ENCODE assay signal across 8 mouse cellular contexts in the genomic region with DNA sequence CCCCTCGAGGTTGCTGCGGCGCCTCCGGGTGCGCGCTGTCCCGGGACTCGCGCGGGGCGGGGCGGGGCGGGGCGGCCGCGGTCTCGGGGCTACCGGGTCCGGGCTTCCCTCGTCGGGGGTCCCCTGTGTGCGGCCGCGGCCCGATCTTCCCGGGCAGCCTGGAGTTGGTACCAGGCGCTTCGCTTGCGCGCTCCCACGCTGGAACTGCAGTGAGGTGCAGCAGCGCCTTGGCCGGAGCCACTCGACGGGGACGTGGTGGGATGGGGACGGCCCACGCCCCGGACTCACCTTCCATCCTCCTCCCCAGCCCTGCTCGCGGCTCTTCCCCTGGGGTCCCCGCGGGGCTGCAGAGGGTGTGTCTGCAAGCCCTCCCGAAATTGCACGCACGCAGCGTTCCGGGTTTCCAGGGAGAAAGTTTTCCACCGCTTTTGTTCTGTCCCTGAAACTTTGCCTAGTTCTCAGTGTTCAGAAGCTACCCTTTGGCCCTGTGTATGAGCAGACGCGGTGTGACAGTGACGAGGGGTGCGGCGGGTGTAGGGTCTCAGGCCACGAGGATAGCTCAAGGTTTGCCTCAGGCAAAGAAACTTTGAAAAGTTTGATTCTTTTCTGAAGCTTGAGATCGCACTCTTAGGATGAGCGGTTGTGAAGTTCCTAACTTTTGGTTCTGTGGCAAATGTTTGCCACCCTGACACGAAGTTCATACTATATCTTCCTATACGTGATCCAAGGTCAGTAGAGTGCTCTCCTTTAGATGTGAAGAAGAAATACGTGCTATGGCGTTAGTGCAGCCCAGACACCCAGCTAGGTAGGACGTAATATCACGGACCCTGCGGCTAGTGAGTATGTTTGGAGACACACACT. TPM values are rescaled to one million over a fixed set of nuclear protein-coding genes. Genes with fewer than 3 reads are reported as not detected.
DNase-seq lines count a peak whose midpoint lies in the region; ATAC-seq and TF ChIP-seq lines count a peak whose summit lies in the region.

No protein-coding gene starts in this region.

- H3K27me3 ChIP-seq in kidney, embryonic 15.5 days, result no peaks in the 10 kb centered on the region
- H3K27me3 ChIP-seq in small intestine, adult 2 months (ENCODE audit: control insufficient read depth, insufficient read depth, low read length), result no peaks in the 10 kb centered on the region

- no peaks in the 10 kb centered on the region for H3K9me3 ChIP-seq in kidney, embryonic 15.5 days (replicated peaks)

- TF ChIP-seq CTCF in small intestine, adult 2 months (IDR thresholded peaks at IDR 0.05; ENCODE audit: extremely low read depth, insufficient read length, insufficient replicate concordance, low read depth, low read length), result no peak

- no peak for TF ChIP-seq POLR2A in small intestine, adult 2 months (IDR thresholded peaks at IDR 0.05; ENCODE audit: low read depth, low read length)

- ATAC-seq in kidney, embryonic 15.5 days (replicated peaks; ENCODE audit: low FRiP score), result peak; percentile 89

- DNase-seq in cerebellum, adult 11-12 months, result peak; percentile 46
- DNase-seq in cerebellum, adult 9-11 months, result no peak
- peak; percentile 28 for DNase-seq in urinary bladder, postnatal 14 days (ENCODE audit: low spot score)
- DNase-seq in urinary bladder, postnatal 4 days (ENCODE audit: low spot score in 2 of 2), result no peak
- DNase-seq in heart, adult 8-10 months (ENCODE audit: low spot score), result peak; percentile 33
- peak; percentile 24 for DNase-seq in mesoderm, embryonic 11.5 days (ENCODE audit: low read depth, low spot score)

- peak overlapping the region; percentile 94 for H3K27ac ChIP-seq in kidney, embryonic 15.5 days
- peak overlapping the region; percentile 85 for H3K27ac ChIP-seq in small intestine, adult 2 months (ENCODE audit: insufficient read depth, low read depth, low read length)

- H3K4me1 ChIP-seq in kidney, embryonic 15.5 days, result peaks cover 24% of the 10 kb centered on the region
- H3K4me1 ChIP-seq in small intestine, adult 2 months (ENCODE audit: control insufficient read depth, insufficient read depth, insufficient read length, low read length), result peaks cover 16% of the 10 kb centered on the region

- peak overlapping the region; percentile 90 for H3K9ac ChIP-seq in kidney, embryonic 15.5 days

- WGBS in kidney, embryonic 15.5 days, result 6% methylated on average over 54 of the region's 64 CpGs
- WGBS in small intestine, adult 2 months, result 2% methylated on average over 62 of the region's 64 CpGs

- no peaks in the 10 kb centered on the region for H3K36me3 ChIP-seq in kidney, embryonic 15.5 days
- H3K36me3 ChIP-seq in small intestine, adult 2 months (ENCODE audit: control insufficient read depth, insufficient read depth, low read length), result no peaks in the 10 kb centered on the region

- peak overlapping the region; percentile 89 for H3K4me2 ChIP-seq in kidney, embryonic 15.5 days

- H3K4me3 ChIP-seq in kidney, embryonic 15.5 days (replicated peaks), result peak overlapping the region; percentile 85
- peak overlapping the region; percentile 85 for H3K4me3 ChIP-seq in small intestine, adult 2 months (ENCODE audit: low read depth, low read length)

RNA-seq across cellular contexts. Expression of a gene that starts 0.6 kb away (rescaled TPM):
- total RNA-seq in heart, adult 8-10 months (2022), result 10 to 100 TPM; 24.5 to 32.8 (median 28.8) TPM
- polyA plus RNA-seq in kidney, embryonic 15.5 days (2015; fragmentation: Nextera tagmentation; extraction: Ambion mirVana), result 19.9 and 21.2 TPM in 2 replicates
- polyA plus RNA-seq in small intestine, adult 2 months (2012; rRNA removed), result 4.0 and 8.5 TPM in 2 replicates

Comparison
In these comparisons a context has a peak if more than half of its experiments do, and no peak if none do; other contexts are left out.
1. DNase-seq: peak in cerebellum, adult 11-12 months (single experiment), urinary bladder, postnatal 14 days (single experiment), heart, adult 8-10 months (single experiment) and mesoderm, embryonic 11.5 days (single experiment); none in cerebellum, adult 9-11 months (single experiment) and urinary bladder, postnatal 4 days (0 of 2).